Mouse (Mus musculus) ovary, adult 10 weeks (tissue): ENCODE results near the gene Timp2. TPM values are rescaled to one million over a fixed set of nuclear protein-coding genes. Genes with fewer than 3 reads are reported as not detected.

Experiments
- polyA plus RNA-seq: library from polyadenylated mRNA; stranded (reverse); fragments of 350-450 nt; fragmentation: Illumina TruSeq; extraction: RNeasy Lipid Tissue Mini Kit (QIAGEN cat#74804); gene quantifications from one replicate; pipeline ENCODE4 v1.2.3, GENCODE M21; 2014

Gene Timp2
- polyA plus RNA-seq: 193 TPM

GRCm38 (mm10) chr11:118355640-118356039 lies at the start of gene Timp2:
TSS of gene Timp2 (minus strand) at chr11:118355740.

GRCm38 (mm10) chr11:118401760-118402280 lies 46.3 kb upstream of the Timp2 start, which contains the start of gene Lgals3bp:
TSS of gene Lgals3bp (minus strand) at chr11:118402092.

GRCm38 (mm10) chr11:118342400-118342981 lies 13.0 kb downstream of the Timp2 start, which contains the start of gene Cep295nl:
TSS of gene Cep295nl (minus strand) at chr11:118342500.

GRCm38 (mm10) chr11:118289999-118290889 lies 65.3 kb downstream of the Timp2 start, which contains the start of gene Usp36:
TSS of gene Usp36 (minus strand) at chr11:118290244.

Other genes starting within 250 kb of the Timp2 start
- gene Dnah17, start 225.1 kb downstream of the Timp2 start, polyA plus RNA-seq: not detected
- 36.3 TPM for gene Cyth1, start 107.1 kb downstream of the Timp2 start, polyA plus RNA-seq
- 3.2 TPM for gene Usp36, start 65.5 kb downstream of the Timp2 start, polyA plus RNA-seq
- 0.23 TPM for gene Cep295nl, start 13.2 kb downstream of the Timp2 start, polyA plus RNA-seq
- gene Lgals3bp, start 46.4 kb upstream of the Timp2 start, polyA plus RNA-seq: 16.0 TPM
- 4.3 TPM for gene Cant1, start 63.3 kb upstream of the Timp2 start, polyA plus RNA-seq
- 12.5 TPM for gene C1qtnf1, start 72.5 kb upstream of the Timp2 start, polyA plus RNA-seq
- gene Engase, start 121.1 kb upstream of the Timp2 start, polyA plus RNA-seq: not detected